Mouse (Mus musculus) hindbrain, postnatal 0 days (tissue): ENCODE data around the gene Tppp2. TPM values are rescaled to one million over a fixed set of nuclear protein-coding genes. Genes with fewer than 3 reads are reported as not detected.

Experiments
- ATAC-seq: fragments of 200-750 bp; cut with Nextera tagmentation; 2 replicates; pipeline ENCODE4 v1.8.0; 2017; ENCODE audit warnings: mild to moderate bottlenecking, moderate TSS enrichment, moderate library complexity
- DNase-seq: peaks from one replicate; pipeline ENCODE4 v3.0.0-alpha.2; 2015; ENCODE audit warnings: low spot score
- H3K27ac ChIP-seq: fragments of 300-500 bp; sonication (generic); 2 replicates; pipeline ENCODE4 v1.5.1; 2014; ENCODE audit warnings: mild to moderate bottlenecking
- H3K27me3 ChIP-seq: fragments of 300-500 bp; sonication (generic); 2 replicates; pipeline ENCODE4 v1.6.1; 2014; ENCODE audit warnings: low read length, mixed read lengths; ENCODE audit not compliant: insufficient read depth
- H3K36me3 ChIP-seq: fragments of 300-500 bp; sonication (generic); 2 replicates; pipeline ENCODE4 v1.6.1; 2014; ENCODE audit warnings: low read length, mixed read lengths; ENCODE audit not compliant: insufficient read depth
- H3K4me1 ChIP-seq: fragments of 300-500 bp; sonication (generic); 2 replicates; pipeline ENCODE4 v1.6.1; 2014; ENCODE audit warnings: antibody characterized with exemption, low read length, mixed read lengths; ENCODE audit not compliant: insufficient read depth
- H3K4me2 ChIP-seq: fragments of 300-500 bp; sonication (generic); 2 replicates; pipeline ENCODE4 v1.6.1; 2014; ENCODE audit warnings: low read depth, mild to moderate bottlenecking, low read length, moderate library complexity, mixed read lengths
- H3K4me3 ChIP-seq: fragments of 300-500 bp; sonication (generic); 2 replicates; pipeline ENCODE4 v1.5.1; 2014; ENCODE audit warnings: low read length
- H3K9ac ChIP-seq: fragments of 300-500 bp; sonication (generic); replicated peaks from 2 replicates; pipeline ENCODE4 v1.6.1; 2014; ENCODE audit warnings: mild to moderate bottlenecking, low read length, moderate library complexity, mixed read lengths
- H3K9me3 ChIP-seq: fragments of 300-500 bp; sonication (generic); 2 replicates; pipeline ENCODE4 v1.6.1; 2016; ENCODE audit warnings: low read length, mixed read lengths
- CTCF ChIP-seq: IDR thresholded peaks from 2 replicates; pipeline ENCODE4 v1.5.1; 2016; ENCODE audit warnings: antibody characterized with exemption, control low read depth, low read depth
- WGBS: fragments of 180-500 bp; shearing (Covaris S2); extraction: QIAGEN DNeasy Blood & Tissue Kit; methylation state at CpG from one replicate; pipeline ENCODE4 v1.1.7; 2014; 5-methylcytosine and 5-hydroxymethylcytosine counted together
- polyA plus RNA-seq: library from polyadenylated mRNA; unstranded; fragments of >200 nt; fragmentation: Nextera tagmentation; extraction: Ambion mirVana; gene quantifications from 2 replicates; pipeline ENCODE4 v1.2.1, GENCODE M21; 2015
- total RNA-seq: library from RNA; depleted of rRNA; stranded (reverse); fragments of >200 nt; gene quantifications from 2 replicates; pipeline ENCODE4 v1.2.3, GENCODE M21; 2014

The Tppp2 gene
- total and polyA plus RNA-seq, 2 experiments from 2014 or later, result not detected

DNA sequence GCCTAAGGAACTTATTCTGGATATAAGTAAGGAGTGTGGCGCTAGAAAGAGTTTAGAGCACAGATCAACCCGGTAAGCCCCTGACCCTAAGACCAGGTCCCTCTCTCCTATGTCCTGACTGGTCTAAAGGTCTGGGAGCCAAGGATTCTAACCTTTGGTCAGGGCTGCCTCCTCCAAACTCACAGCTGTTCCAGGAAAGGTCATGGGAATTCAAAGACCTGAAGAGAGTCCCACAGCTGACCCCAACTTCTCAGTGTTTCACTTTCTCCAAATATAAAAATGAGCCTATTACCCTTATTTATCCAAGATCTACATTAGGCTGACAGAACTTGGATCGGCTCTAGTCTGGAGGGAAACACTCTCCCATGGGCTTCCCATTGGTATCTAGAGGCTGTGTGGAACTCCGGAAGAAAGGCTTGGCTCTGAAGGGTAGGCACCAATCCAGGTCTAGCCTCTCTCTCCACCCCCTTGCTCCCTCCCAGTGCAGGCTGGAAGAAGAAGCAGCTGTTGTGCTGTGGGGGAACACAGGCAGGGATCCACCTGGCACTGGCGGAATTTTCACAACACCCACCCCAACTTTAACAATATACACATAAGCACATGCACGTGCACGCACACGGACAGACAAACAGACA lies 11.2 kb downstream of the Tppp2 start:
- H3K27me3 ChIP-seq, result no peaks in the 10 kb centered on the region
- H3K9ac ChIP-seq, result no peak overlapping the region
- peak overlapping the region; percentile 65 for H3K27ac ChIP-seq
- H3K36me3 ChIP-seq, result no peaks in the 10 kb centered on the region
- H3K9me3 ChIP-seq, result no peaks in the 10 kb centered on the region
- TF ChIP-seq CTCF, result no peak
- ATAC-seq (peak; percentile 76), DNase-seq (peak; percentile 70)
- no peak overlapping the region for H3K4me3 ChIP-seq
- 46% methylated on average over 8 of the region's 8 CpGs for WGBS
- peak overlapping the region; percentile 22; the same call in 1 of the 2 replicates for H3K4me2 ChIP-seq
- H3K4me1 ChIP-seq, result no peaks in the 10 kb centered on the region

- TF ChIP-seq CTCF, result peak; percentile 35
- ATAC-seq, result no peak
- Histone ChIP-seq H3K27me3 (no peaks in the 10 kb centered on the region), H3K4me2 (peak overlapping the region; percentile 22; the same call in 1 of the 2 replicates), H3K9ac (no peak overlapping the region), H3K4me3 (no peak overlapping the region), H3K27ac (peak overlapping the region; percentile 65), H3K4me1 (no peaks in the 10 kb centered on the region), H3K36me3 (no peaks in the 10 kb centered on the region), H3K9me3 (no peaks in the 10 kb centered on the region)
- no peak for DNase-seq
- 52% methylated on average over 9 of the region's 9 CpGs for WGBS
Measured at GRCm38 (mm10) chr14:51929968-51930367, 11.7 kb downstream of the Tppp2 start.

DNA sequence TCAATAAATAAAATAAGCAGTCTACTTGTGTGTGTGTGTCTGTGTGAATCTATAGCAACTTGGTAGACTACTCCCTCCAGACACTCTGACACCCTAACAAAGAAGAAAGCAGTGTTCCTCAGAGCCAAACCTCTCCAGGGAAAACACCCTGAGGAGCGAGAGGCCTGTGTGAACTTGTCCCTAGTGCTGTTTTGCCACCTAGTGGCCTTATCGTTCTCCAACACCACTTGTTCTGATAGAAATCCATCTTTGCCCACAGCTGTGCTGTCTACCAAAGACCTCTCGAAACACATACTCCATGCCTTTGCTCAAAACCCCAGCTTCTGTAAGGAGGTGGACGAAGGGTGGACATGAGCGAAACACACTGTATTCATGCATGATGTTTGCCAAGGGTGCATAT lies 12.6 kb downstream of the Tppp2 start:
- peak; percentile 86 for ATAC-seq
- Histone ChIP-seq H3K9me3 (no peaks in the 10 kb centered on the region), H3K4me2 (no peak overlapping the region), H3K36me3 (no peaks in the 10 kb centered on the region), H3K4me1 (no peaks in the 10 kb centered on the region), H3K9ac (no peak overlapping the region), H3K27ac (peak overlapping the region; percentile 65), H3K4me3 (no peak overlapping the region), H3K27me3 (no peaks in the 10 kb centered on the region)
- TF ChIP-seq CTCF, result peak; percentile 82
- 26% methylated on average over 5 of the region's 5 CpGs for WGBS
- DNase-seq, result peak; percentile 89

DNA sequence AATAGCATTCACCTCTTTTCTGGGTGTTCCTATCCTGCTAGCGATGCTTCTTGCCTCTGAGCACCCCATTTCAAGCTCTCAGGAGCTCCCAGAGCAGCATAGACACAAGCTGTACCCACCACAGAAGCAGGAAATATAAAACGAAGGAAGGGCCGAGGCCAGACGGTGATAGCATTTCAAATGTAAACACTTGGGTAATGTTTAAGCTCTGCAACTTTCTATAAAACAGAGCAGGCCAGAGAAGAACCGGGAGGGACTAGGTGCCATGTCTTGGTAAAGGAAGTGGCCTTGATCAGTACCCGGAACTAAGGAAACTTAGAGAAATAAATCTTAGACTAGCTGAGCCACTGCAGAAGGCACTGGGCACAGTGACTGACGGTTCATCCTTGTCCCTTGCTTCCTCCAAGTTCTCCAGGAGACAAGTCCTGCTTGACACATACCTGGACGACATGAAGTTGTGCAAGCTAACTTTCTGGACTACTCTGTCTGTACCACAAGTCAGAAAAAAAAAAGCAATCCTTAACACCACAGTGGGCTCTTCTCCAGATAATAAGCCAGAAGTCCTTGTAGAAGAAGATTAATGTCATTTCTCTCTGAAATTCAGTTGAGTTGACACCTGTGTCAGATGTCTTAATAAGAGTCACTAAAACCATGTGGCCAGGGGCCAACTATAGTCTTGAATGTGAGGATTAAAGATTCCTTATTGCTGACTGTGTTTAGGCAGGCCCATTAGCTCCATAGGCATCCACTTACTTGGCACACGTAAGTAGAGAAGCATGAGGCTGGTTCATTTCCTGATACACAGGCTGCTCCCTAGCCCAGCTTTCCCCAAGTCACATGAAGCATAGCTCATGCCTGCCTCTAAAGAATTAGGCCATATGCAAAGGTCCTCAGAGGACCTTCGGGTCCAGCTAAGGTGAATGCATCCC lies 14.1 kb downstream of the Tppp2 start:
- TF ChIP-seq CTCF, result no peak
- DNase-seq (no peak), ATAC-seq (no peak)
- no peak overlapping the region for H3K4me3 ChIP-seq
- H3K9me3 ChIP-seq, result no peaks in the 10 kb centered on the region
- H3K27ac ChIP-seq, result no peak overlapping the region
- no peak overlapping the region for H3K9ac ChIP-seq
- H3K27me3 ChIP-seq, result no peaks in the 10 kb centered on the region
- WGBS, result 82% methylated on average over 10 of the region's 10 CpGs
- no peak overlapping the region for H3K4me2 ChIP-seq
- H3K36me3 ChIP-seq, result no peaks in the 10 kb centered on the region
- H3K4me1 ChIP-seq, result no peaks in the 10 kb centered on the region

DNA sequence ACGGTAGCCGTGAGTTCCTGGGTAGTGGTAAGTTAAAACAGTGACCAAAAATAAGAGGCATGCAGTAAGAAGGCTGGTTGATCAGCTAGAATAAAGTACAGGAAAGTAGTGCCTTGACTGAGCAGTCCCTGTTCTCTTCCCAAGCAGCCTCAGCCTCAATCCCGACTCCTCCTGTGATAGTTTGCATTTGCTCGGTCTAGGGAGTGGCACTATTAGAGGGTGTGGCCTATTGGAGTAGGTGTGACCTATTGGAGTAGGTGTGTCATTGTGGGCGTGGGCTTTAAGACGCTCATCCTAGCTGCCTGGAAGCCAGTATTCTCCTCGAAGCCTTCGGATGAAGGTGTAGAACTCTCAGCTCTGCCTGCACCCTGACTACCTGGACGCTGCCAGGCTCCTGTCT lies 20.8 kb downstream of the Tppp2 start:
- DNase-seq (no peak), ATAC-seq (no peak)
- no peak for TF ChIP-seq CTCF
- H3K4me3 ChIP-seq, result no peak overlapping the region
- no peak overlapping the region for H3K4me2 ChIP-seq
- H3K27ac ChIP-seq, result no peak overlapping the region
- no peaks in the 10 kb centered on the region for H3K36me3 ChIP-seq
- no peaks in the 10 kb centered on the region; the same call in 1 of the 2 replicates for H3K9me3 ChIP-seq
- no peaks in the 10 kb centered on the region for H3K4me1 ChIP-seq
- no peak overlapping the region for H3K9ac ChIP-seq
- no peaks in the 10 kb centered on the region for H3K27me3 ChIP-seq
- WGBS, result 89% methylated on average over 9 of the region's 9 CpGs

- 41% methylated on average over 8 of the region's 8 CpGs for WGBS
- H3K9me3 ChIP-seq, result no peaks in the 10 kb centered on the region; the same call in 1 of the 2 replicates
- H3K27me3 ChIP-seq, result no peaks in the 10 kb centered on the region
- no peak overlapping the region for H3K4me3 ChIP-seq
- ATAC-seq, result no peak
- H3K27ac ChIP-seq, result no peak overlapping the region
- H3K4me1 ChIP-seq, result no peaks in the 10 kb centered on the region
- H3K9ac ChIP-seq, result no peak overlapping the region
- no peak for DNase-seq
- H3K36me3 ChIP-seq, result no peaks in the 10 kb centered on the region
- no peak overlapping the region for H3K4me2 ChIP-seq
- TF ChIP-seq CTCF, result no peak
Measured at GRCm38 (mm10) chr14:51940944-51941560, 22.8 kb downstream of the Tppp2 start.
